18 mouse cellular contexts compared by ENCODE assay signal in genomic region chr11:5057064-5057463, GRCm38 (mm10). TPM values are rescaled to one million over a fixed set of nuclear protein-coding genes. Genes with fewer than 3 reads are reported as not detected.
DNase-seq lines count a peak whose midpoint lies in the region; ATAC-seq and TF ChIP-seq lines count a peak whose summit lies in the region.
"Had no signal": no experiment of that assay in that cellular context is flagged by ENCODE, and none has a peak within 500 bp of the region (broad histone marks: within the 10 kb centered on the region; RNA-seq: fewer than 3 reads in every experiment).

No protein-coding gene starts in this region.

- TF ChIP-seq CTCF in cortical plate, adult 2 months (IDR thresholded peaks at IDR 0.05; ENCODE audit: extremely low read depth, insufficient read depth, low read length): no peak

- H3K27me3 ChIP-seq in forebrain, embryonic 13.5 days: peaks cover 69% of the 10 kb centered on the region
- peaks cover 74% of the 10 kb centered on the region for H3K27me3 ChIP-seq in forebrain, embryonic 12.5 days
- H3K27me3 ChIP-seq in kidney, embryonic 15.5 days: peaks cover 68% of the 10 kb centered on the region
- peaks cover 74% of the 10 kb centered on the region for H3K27me3 ChIP-seq in midbrain, embryonic 10.5 days (ENCODE audit: low read depth, poor library complexity, severe bottlenecking)
- H3K27me3 ChIP-seq in midbrain, embryonic 16.5 days (ENCODE audit: control insufficient read depth, insufficient read depth, low read depth, low read length): peaks cover 45% of the 10 kb centered on the region

- no peak overlapping the region for H3K27ac ChIP-seq in forebrain, embryonic 13.5 days
- H3K27ac ChIP-seq in forebrain, embryonic 12.5 days: no peak overlapping the region
- H3K27ac ChIP-seq in kidney, embryonic 15.5 days: no peak overlapping the region
- H3K27ac ChIP-seq in midbrain, embryonic 10.5 days (replicated peaks): no peak overlapping the region
- no peak overlapping the region for H3K27ac ChIP-seq in midbrain, embryonic 16.5 days (ENCODE audit: low read length)
- no peak overlapping the region for H3K27ac ChIP-seq in cortical plate, adult 2 months (ENCODE audit: insufficient read depth, low read length)
- H3K27ac ChIP-seq: forebrain, embryonic 15.5 days; heart, embryonic 15.5 days; kidney, postnatal 0 days; liver, embryonic 12.5 days; midbrain, embryonic 13.5 days; neural tube, embryonic 12.5 days had no signal

- no peak for TF ChIP-seq POLR2A in cortical plate, adult 2 months (IDR thresholded peaks at IDR 0.05; ENCODE audit: extremely low read depth, insufficient read depth, low read length)

- no peak overlapping the region for H3K4me2 ChIP-seq in forebrain, embryonic 13.5 days
- no peak overlapping the region for H3K4me2 ChIP-seq in forebrain, embryonic 12.5 days
- H3K4me2 ChIP-seq in kidney, embryonic 15.5 days: peak overlapping the region; percentile 98
- no peak overlapping the region for H3K4me2 ChIP-seq in midbrain, embryonic 16.5 days (ENCODE audit: low read length)

- H3K9me3 ChIP-seq in forebrain, embryonic 13.5 days (replicated peaks): no peaks in the 10 kb centered on the region
- H3K9me3 ChIP-seq in forebrain, embryonic 12.5 days: no peaks in the 10 kb centered on the region
- no peaks in the 10 kb centered on the region for H3K9me3 ChIP-seq in kidney, embryonic 15.5 days (replicated peaks)
- H3K9me3 ChIP-seq in midbrain, embryonic 10.5 days (replicated peaks): no peaks in the 10 kb centered on the region
- H3K9me3 ChIP-seq in midbrain, embryonic 16.5 days (replicated peaks; ENCODE audit: control insufficient read depth, low read length, poor library complexity, severe bottlenecking): no peaks in the 10 kb centered on the region
- H3K9me3 ChIP-seq: forebrain, embryonic 15.5 days; heart, embryonic 15.5 days; liver, embryonic 12.5 days; midbrain, embryonic 13.5 days; neural tube, embryonic 12.5 days had no signal

- H3K9ac ChIP-seq in forebrain, embryonic 13.5 days: no peak overlapping the region
- no peak overlapping the region for H3K9ac ChIP-seq in forebrain, embryonic 12.5 days
- H3K9ac ChIP-seq in kidney, embryonic 15.5 days: no peak overlapping the region
- no peak overlapping the region for H3K9ac ChIP-seq in midbrain, embryonic 16.5 days (ENCODE audit: low read depth, low read length)

- H3K4me1 ChIP-seq in forebrain, embryonic 13.5 days: peaks cover 45% of the 10 kb centered on the region
- H3K4me1 ChIP-seq in forebrain, embryonic 12.5 days: peaks cover 53% of the 10 kb centered on the region
- H3K4me1 ChIP-seq in kidney, embryonic 15.5 days: peaks cover 60% of the 10 kb centered on the region
- peaks cover 69% of the 10 kb centered on the region for H3K4me1 ChIP-seq in midbrain, embryonic 10.5 days
- H3K4me1 ChIP-seq in midbrain, embryonic 16.5 days (ENCODE audit: control insufficient read depth, insufficient read depth, low read length): peaks cover 27% of the 10 kb centered on the region
- no peaks in the 10 kb centered on the region; the same call in 1 of the 2 replicates for H3K4me1 ChIP-seq in cortical plate, adult 2 months (ENCODE audit: control insufficient read depth, insufficient read depth, low read length)

- ATAC-seq in forebrain, embryonic 13.5 days: no peak
- ATAC-seq in forebrain, embryonic 12.5 days (ENCODE audit: low FRiP score): no peak
- ATAC-seq in kidney, embryonic 15.5 days (replicated peaks; ENCODE audit: low FRiP score): no peak
- ATAC-seq in midbrain, embryonic 16.5 days: no peak
- ATAC-seq: forebrain, embryonic 15.5 days; intestine, postnatal 0 days; liver, embryonic 12.5 days; liver, postnatal 0 days; midbrain, embryonic 13.5 days had no signal

- WGBS in forebrain, embryonic 13.5 days: 50% methylated on average over 8 of the region's 8 CpGs
- WGBS in forebrain, embryonic 12.5 days: 49% methylated on average over 8 of the region's 8 CpGs
- 54% methylated on average over 8 of the region's 8 CpGs for WGBS in kidney, embryonic 15.5 days
- 59% methylated on average over 8 of the region's 8 CpGs for WGBS in midbrain, embryonic 10.5 days
- WGBS in midbrain, embryonic 16.5 days: 55% methylated on average over 8 of the region's 8 CpGs

- DNase-seq in kidney, postnatal 14 days: no peak
- peak; percentile 24 for DNase-seq in midbrain, embryonic 10.5 days (ENCODE audit: low spot score)
- DNase-seq in layer of hippocampus, adult 9-11 months: no peak
- DNase-seq: cerebellum, adult 11-12 months; gastrocnemius, postnatal 36 days had no signal

- H3K4me3 ChIP-seq in forebrain, embryonic 13.5 days: peak overlapping the region; percentile 45; the same call in 1 of the 2 replicates
- no peak overlapping the region for H3K4me3 ChIP-seq in forebrain, embryonic 12.5 days (replicated peaks)
- peak overlapping the region; percentile 56; the same call in 1 of the 2 replicates for H3K4me3 ChIP-seq in kidney, embryonic 15.5 days (replicated peaks)
- peak overlapping the region; percentile 62; the same call in 1 of the 2 replicates for H3K4me3 ChIP-seq in midbrain, embryonic 10.5 days
- H3K4me3 ChIP-seq in midbrain, embryonic 16.5 days (ENCODE audit: low read depth, low read length): no peak overlapping the region
- peak overlapping the region; percentile 77; the same call in 1 of the 2 replicates for H3K4me3 ChIP-seq in cortical plate, adult 2 months (ENCODE audit: insufficient read depth, low read length)

- no peaks in the 10 kb centered on the region for H3K36me3 ChIP-seq in forebrain, embryonic 13.5 days (ENCODE audit: poor library complexity, severe bottlenecking)
- no peaks in the 10 kb centered on the region for H3K36me3 ChIP-seq in forebrain, embryonic 12.5 days (replicated peaks)
- 0 out of 2 replicates have a peak, but pooled peaks cover 3% of the 10 kb centered on the region for H3K36me3 ChIP-seq in kidney, embryonic 15.5 days
- H3K36me3 ChIP-seq in midbrain, embryonic 10.5 days: peaks cover 5% of the 10 kb centered on the region; the same call in 1 of the 2 replicates
- H3K36me3 ChIP-seq in midbrain, embryonic 16.5 days (ENCODE audit: control insufficient read depth, insufficient read depth, low read length): no peaks in the 10 kb centered on the region
- H3K36me3 ChIP-seq: forebrain, embryonic 15.5 days; heart, embryonic 15.5 days; midbrain, embryonic 13.5 days; neural tube, embryonic 12.5 days had no signal

RNA-seq across cellular contexts. Expression of gene Rasl10a, which starts 0.9 kb away (rescaled TPM):
- 0.43 TPM in 1 of 2 replicates, not detected in the other for polyA plus RNA-seq in forebrain, embryonic 13.5 days (2015; fragmentation: Nextera tagmentation; extraction: Ambion mirVana)
- polyA plus RNA-seq in forebrain, embryonic 12.5 days (2016; fragmentation: Nextera tagmentation; extraction: Ambion mirVana): 0.18 and 0.59 TPM in 2 replicates
- 2.8 and 4.2 TPM in 2 replicates for polyA plus RNA-seq in kidney, embryonic 15.5 days (2015; fragmentation: Nextera tagmentation; extraction: Ambion mirVana)
- polyA plus RNA-seq in midbrain, embryonic 10.5 days (2016; fragmentation: Nextera tagmentation; extraction: Ambion mirVana): 0.44 and 1.2 TPM in 2 replicates
- polyA plus RNA-seq in midbrain, embryonic 16.5 days (2015; fragmentation: Nextera tagmentation; extraction: Ambion mirVana): 1.1 and 1.2 TPM in 2 replicates
- polyA plus RNA-seq in cortical plate, adult 2 months (2012; rRNA removed): 83.2 and 86.6 TPM in 2 replicates

RNA-seq across cellular contexts. Expression of gene Gas2l1, which starts 8.1 kb away (rescaled TPM):
- polyA plus RNA-seq in forebrain, embryonic 13.5 days (2015; fragmentation: Nextera tagmentation; extraction: Ambion mirVana): 13.2 and 15.2 TPM in 2 replicates
- polyA plus RNA-seq in forebrain, embryonic 12.5 days (2016; fragmentation: Nextera tagmentation; extraction: Ambion mirVana): 28.5 and 31.8 TPM in 2 replicates
- polyA plus RNA-seq in kidney, embryonic 15.5 days (2015; fragmentation: Nextera tagmentation; extraction: Ambion mirVana): 33.1 and 34.6 TPM in 2 replicates
- 22.0 and 23.6 TPM in 2 replicates for polyA plus RNA-seq in midbrain, embryonic 10.5 days (2016; fragmentation: Nextera tagmentation; extraction: Ambion mirVana)
- polyA plus RNA-seq in midbrain, embryonic 16.5 days (2015; fragmentation: Nextera tagmentation; extraction: Ambion mirVana): 19.5 and 20.6 TPM in 2 replicates
- polyA plus RNA-seq in cortical plate, adult 2 months (2012; rRNA removed): 91.6 and 98.8 TPM in 2 replicates

RNA-seq across cellular contexts. Expression of gene Rhbdd3, which starts 41.7 kb away (rescaled TPM):
- 25.8 and 26.3 TPM in 2 replicates for polyA plus RNA-seq in forebrain, embryonic 13.5 days (2015; fragmentation: Nextera tagmentation; extraction: Ambion mirVana)
- 27.5 and 27.6 TPM in 2 replicates for polyA plus RNA-seq in forebrain, embryonic 12.5 days (2016; fragmentation: Nextera tagmentation; extraction: Ambion mirVana)
- 26.4 and 31.9 TPM in 2 replicates for polyA plus RNA-seq in kidney, embryonic 15.5 days (2015; fragmentation: Nextera tagmentation; extraction: Ambion mirVana)
- polyA plus RNA-seq in midbrain, embryonic 10.5 days (2016; fragmentation: Nextera tagmentation; extraction: Ambion mirVana): 33.0 and 33.6 TPM in 2 replicates
- 46.9 and 48.8 TPM in 2 replicates for polyA plus RNA-seq in midbrain, embryonic 16.5 days (2015; fragmentation: Nextera tagmentation; extraction: Ambion mirVana)
- polyA plus RNA-seq in cortical plate, adult 2 months (2012; rRNA removed): 32.3 and 34.4 TPM in 2 replicates

RNA-seq across cellular contexts. Expression of gene Ewsr1, which starts 42.0 kb away (rescaled TPM):
- 808 and 853 TPM in 2 replicates for polyA plus RNA-seq in forebrain, embryonic 13.5 days (2015; fragmentation: Nextera tagmentation; extraction: Ambion mirVana)
- polyA plus RNA-seq in forebrain, embryonic 12.5 days (2016; fragmentation: Nextera tagmentation; extraction: Ambion mirVana): 915 and 936 TPM in 2 replicates
- 788 and 840 TPM in 2 replicates for polyA plus RNA-seq in kidney, embryonic 15.5 days (2015; fragmentation: Nextera tagmentation; extraction: Ambion mirVana)
- polyA plus RNA-seq in midbrain, embryonic 10.5 days (2016; fragmentation: Nextera tagmentation; extraction: Ambion mirVana): 903 and 985 TPM in 2 replicates
- polyA plus RNA-seq in midbrain, embryonic 16.5 days (2015; fragmentation: Nextera tagmentation; extraction: Ambion mirVana): 548 and 592 TPM in 2 replicates
- 345 and 350 TPM in 2 replicates for polyA plus RNA-seq in cortical plate, adult 2 months (2012; rRNA removed)

Comparison
In these comparisons a context has a peak if more than half of its experiments do, and no peak if none do; other contexts are left out.
1. H3K4me3 ChIP-seq: peak in forebrain, embryonic 13.5 days (single experiment), kidney, embryonic 15.5 days (single experiment), midbrain, embryonic 10.5 days (single experiment) and cortical plate, adult 2 months (single experiment); none in forebrain, embryonic 12.5 days (single experiment) and midbrain, embryonic 16.5 days (single experiment).
2. RNA of gene Rasl10a, which starts 0.9 kb away (polyA plus RNA-seq): 83.2 to 86.6 TPM in cortical plate, adult 2 months; 2.8 to 4.2 TPM in kidney, embryonic 15.5 days, 1.1 to 1.2 TPM in midbrain, embryonic 16.5 days, 0.18 to 0.59 TPM in forebrain, embryonic 12.5 days, 0.44 to 1.2 TPM in midbrain, embryonic 10.5 days and 0.43 TPM in forebrain, embryonic 13.5 days; every median in the first group is over 10 times any median in the second.